Mouse (Mus musculus) layer of hippocampus, postnatal 10 days (tissue): ENCODE data around the gene Oip5. TPM values are rescaled to one million over a fixed set of nuclear protein-coding genes. Genes with fewer than 3 reads are reported as not detected.
A peak's percentile ranks its signal among the peaks of the same experiment; 100 is the strongest.
"Not testable (repeated sequence)": the region's sequence is repeated elsewhere in the genome, so short reads cannot be mapped to it uniquely, and the experiment has no call there.

ENCODE experiments used
- DNase-seq, 2 experiments: peaks; one replicate each; pipeline ENCODE4 v3.0.0; 2021; ENCODE audit warnings: low spot score in 2 of 2
- long read RNA-seq: library from polyadenylated mRNA; stranded (forward); transcript quantifications from one replicate; pipeline ENCODE4 v2.0.0, GENCODE M21; 2023
- total RNA-seq, 2 experiments: library from RNA; stranded (reverse); gene quantifications; 2 replicates each; pipeline ENCODE4 v1.2.3; 2021

Oip5 gene
- 1 to 10 TPM; 3.6 to 4.8 TPM for total RNA-seq
- long read RNA-seq, partial matches to known transcripts: 0 of 4 reads
- long read RNA-seq, other reads (novel, unspliced or antisense): 1 of 4 reads

DNA sequence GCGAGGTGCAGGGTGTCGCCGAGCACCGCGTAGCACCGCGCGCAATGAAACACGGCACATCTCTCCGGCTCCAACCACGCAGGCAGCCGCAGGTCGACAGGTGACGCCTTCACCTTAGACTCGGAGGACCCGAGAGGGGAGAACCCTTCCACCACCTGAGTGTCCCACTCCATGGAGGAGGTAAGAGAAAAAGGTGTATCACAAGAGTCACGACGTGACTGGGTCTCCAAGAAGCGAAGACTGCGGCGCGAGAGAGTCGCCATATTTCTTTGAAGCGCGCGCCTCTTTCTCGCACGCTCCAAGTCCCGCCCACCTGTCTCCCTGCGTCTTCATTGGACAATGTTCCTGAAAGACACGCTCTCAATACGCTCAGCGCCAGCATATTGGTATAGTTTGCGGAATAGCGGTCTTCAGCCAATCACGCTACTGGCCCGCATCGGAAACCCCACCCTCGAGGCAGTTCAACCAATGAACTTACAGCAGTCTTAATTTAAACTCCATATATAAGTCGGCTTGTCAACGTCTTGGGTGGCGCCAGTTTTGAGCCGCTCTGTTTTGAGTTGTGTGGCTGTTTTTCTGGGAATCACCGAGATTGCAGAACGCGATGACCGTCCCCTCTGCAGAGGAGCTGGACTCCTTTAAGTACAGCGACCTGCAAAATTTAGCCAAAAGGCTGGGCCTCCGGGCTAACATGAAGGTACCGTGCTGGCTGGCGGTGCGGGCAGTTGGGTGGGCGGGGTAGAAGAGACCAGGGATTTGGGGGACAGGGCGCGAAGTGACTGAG lies at the start of gene Oip5, which contains the start of gene Nusap1:
Oip5 (minus strand) TSS at position 271 of the 784 bp plus-strand sequence.
Nusap1 (plus strand) TSS at position 100 of the 784 bp plus-strand sequence.
- peak; percentile 86 to 88 for DNase-seq

- DNase-seq: not testable (repeated sequence)
These were observed 47.5 kb upstream of the Oip5 start for GRCm38 (mm10) chr2:119665744-119666143.

DNA sequence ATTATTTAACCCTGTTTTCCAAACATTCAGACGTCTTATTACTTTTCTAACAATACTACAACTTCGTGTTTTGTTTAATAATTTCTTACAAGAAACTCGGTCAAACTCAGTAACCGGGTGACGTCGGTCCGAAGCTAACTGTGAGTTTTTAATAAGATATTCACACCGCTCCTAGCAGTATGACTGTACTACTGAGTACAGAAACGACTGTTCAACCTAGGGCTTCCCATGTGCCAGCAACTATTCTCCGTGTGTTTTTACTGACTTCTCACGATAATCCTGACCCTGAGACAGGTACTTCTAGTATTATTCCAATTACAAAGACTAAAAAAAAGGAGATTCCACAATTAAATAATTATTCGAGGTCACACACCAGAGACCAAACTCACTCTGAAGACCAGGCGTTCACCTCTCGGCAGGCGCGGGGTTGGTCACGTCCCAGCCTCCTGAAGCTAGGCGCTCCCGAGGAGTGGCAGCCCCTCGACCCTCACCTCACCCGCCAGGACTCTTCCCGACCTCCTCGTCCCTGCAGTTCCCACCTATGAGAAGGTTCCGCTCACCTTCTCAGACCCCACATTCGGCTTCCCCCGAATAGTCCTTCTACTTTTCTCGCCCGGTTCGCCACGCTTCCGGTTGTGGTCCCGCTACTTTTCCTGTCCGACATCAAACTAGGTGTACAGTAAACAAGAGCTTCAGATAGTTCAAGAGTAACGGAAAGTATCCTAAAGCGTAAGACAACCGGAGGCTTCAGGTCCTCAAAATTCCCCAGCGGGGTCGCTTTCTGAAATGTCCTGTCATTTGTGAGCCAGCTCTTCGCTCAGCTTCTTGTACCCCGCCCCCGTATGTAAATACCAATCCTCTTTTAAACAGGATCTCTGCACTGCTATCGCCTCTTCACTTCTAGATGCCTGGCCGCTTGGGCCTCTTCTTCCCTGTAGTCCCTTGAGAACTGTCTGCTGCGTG lies 44.2 kb upstream of the Oip5 start, which contains the start of gene Ndufaf1:
Ndufaf1 (minus strand) TSS at position 608 of the 963 bp plus-strand sequence.
- DNase-seq: peak; percentile 85

- no peak for DNase-seq
These were observed 26.0 kb upstream of the Oip5 start for GRCm38 (mm10) chr2:119644254-119644653.

GRCm38 (mm10) chr2:119641214-119641912 lies 23.1 kb upstream of the Oip5 start:
- DNase-seq: no peak

DNA sequence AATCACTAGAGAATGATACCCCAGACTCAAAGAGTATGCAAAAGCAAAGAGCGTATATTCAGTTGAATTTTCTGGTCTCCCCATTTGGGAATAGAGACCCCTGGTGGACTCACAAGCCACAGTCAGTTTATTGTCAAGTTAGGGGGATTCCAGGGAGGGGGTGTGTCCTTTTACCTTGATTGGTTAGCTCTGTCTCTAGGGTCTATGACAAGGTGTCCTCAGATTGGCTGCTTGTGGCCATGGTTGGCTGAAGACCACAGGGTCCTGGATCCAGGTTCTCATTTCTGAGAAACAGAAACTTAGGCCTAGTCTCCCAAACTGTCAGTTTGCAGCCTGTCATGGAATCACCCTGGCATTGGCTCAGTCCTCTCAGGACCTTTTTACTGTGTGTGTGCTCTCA lies 18.5 kb upstream of the Oip5 start:
- no peak for DNase-seq

DNA sequence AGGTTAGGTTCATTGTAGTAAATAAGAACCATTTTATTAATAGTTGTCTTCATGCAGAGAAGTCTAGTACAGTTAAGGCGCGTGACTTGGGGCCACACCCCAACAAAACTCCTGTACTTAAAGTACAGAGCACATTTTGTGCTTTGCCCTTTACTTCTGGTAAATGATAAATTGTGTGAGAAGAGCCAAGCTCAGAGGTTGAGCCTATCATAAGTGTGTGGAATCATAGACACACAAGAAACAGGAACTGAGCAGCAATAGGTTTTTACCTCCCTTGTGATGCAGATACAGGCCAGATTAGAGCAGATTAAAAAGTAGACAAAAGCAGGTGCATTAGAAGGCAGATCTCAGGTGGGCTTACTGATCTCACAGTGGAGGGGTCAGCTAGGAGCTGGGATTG lies 3.0 kb upstream of the Oip5 start:
- DNase-seq: no peak

- not testable (repeated sequence) for DNase-seq
These were observed 733 bp upstream of the Oip5 start for GRCm38 (mm10) chr2:119619002-119619401.

GRCm38 (mm10) chr2:119617841-119618198 lies 449 bp downstream of the Oip5 start:
- no peak for DNase-seq

GRCm38 (mm10) chr2:119607023-119607422 lies 11.2 kb downstream of the Oip5 start:
- DNase-seq: no peak

GRCm38 (mm10) chr2:119605361-119605973 lies 12.8 kb downstream of the Oip5 start:
- no peak for DNase-seq

- DNase-seq: no peak
These were observed 14.4 kb downstream of the Oip5 start for GRCm38 (mm10) chr2:119603909-119604308.

DNA sequence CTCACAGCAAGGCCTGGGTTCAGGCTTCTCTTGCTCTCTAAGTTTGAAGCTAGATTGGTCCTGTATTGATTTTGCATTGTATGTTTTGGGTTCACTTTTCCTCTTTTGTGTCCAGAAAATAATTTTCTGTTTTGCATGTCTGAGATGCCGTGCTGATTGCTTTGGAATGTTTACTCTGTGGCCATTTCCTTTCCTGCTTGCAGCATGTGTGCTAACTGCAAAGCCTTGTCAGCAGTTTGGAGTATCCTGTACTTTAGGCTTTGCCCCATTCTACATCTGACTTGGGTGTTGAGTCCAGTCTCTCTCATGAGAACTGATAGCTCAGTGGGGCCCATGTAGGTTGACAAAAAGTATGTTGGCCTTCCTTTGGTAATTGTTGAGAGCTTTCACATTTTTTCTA lies 15.8 kb downstream of the Oip5 start:
- DNase-seq: no peak

DNA sequence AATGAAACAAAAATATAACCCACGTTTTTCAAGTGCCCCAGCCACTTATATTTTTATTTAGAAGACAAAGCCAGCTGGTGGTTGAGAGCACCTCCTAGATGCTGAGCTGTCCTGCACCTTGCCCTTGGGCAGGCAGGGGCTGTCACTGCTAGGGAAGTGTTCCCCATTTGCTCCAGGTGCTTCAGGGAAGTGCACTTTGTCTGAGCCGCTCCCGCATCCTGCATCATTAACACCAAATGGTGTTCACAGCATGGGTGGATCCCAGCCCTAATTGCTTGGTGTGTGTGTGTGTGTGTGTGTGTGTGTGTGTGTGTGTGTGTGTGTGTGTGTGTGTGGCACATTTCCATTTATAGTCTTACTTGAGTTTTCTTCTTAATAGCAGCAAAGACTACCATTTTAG lies 16.7 kb downstream of the Oip5 start:
- DNase-seq: not testable (repeated sequence)

DNA sequence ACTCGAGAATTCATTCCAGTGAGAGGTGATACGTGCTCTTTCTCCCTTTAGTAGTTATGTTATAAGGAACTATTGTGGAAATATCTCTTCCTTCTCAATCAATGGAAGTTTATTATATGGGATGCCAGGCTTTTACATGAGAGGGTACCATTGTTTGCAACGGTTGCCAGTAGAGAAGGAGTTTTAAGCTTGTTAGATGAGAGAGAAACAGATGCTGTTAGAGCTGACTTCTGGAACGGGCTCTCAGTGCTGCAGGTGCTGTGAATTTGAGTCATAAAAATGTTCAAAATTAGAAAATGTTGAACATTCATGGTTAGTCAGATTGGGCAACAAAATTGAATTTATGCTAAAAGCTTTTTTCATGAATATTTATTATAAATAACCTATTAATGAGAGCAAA lies 17.2 kb downstream of the Oip5 start:
- DNase-seq: no peak

- DNase-seq: no peak
These were observed 21.4 kb downstream of the Oip5 start for GRCm38 (mm10) chr2:119596781-119597330.

- DNase-seq: no peak
These were observed 23.0 kb downstream of the Oip5 start for GRCm38 (mm10) chr2:119595308-119595707.

GRCm38 (mm10) chr2:119594113-119594981 lies 23.9 kb downstream of the Oip5 start:
- DNase-seq: peak; percentile 98 to 99

- DNase-seq: no peak
These were observed 24.5 kb downstream of the Oip5 start for GRCm38 (mm10) chr2:119593765-119594112.
